Mouse (Mus musculus) CH12.LX (cell line): ENCODE results near the gene Micu1.

Experiments
- MAX ChIP-seq: IDR thresholded peaks from 2 replicates; pipeline ENCODE4 v1.6.1; 2011; ENCODE audit warnings: low read length, improper control_type of control experiment
- NELFE ChIP-seq: IDR thresholded peaks from 2 replicates; pipeline ENCODE4 v1.6.1; 2011; ENCODE audit warnings: low read depth, low read length, improper control_type of control experiment

- TF ChIP-seq NELFE (no peak; the same call in 1 of the 2 replicates), MAX (no peak)
Observed at GRCm38 (mm10) chr10:59907695-59908299, 205.5 kb downstream of the Micu1 start.
